Mouse (Mus musculus) C2C12 (cell line): ENCODE data around the gene Bpifb3. TPM values are rescaled to one million over a fixed set of nuclear protein-coding genes. Genes with fewer than 3 reads are reported as not detected.

Source experiments
- H3K27me3 ChIP-seq: one replicate; pipeline ENCODE4 v1.6.1; 2011; ENCODE audit not compliant: control insufficient read depth, insufficient read depth, insufficient read length
- H3K36me3 ChIP-seq: one replicate; pipeline ENCODE4 v1.6.1; 2011; ENCODE audit not compliant: control insufficient read depth, insufficient read depth
- H3K4me3 ChIP-seq: one replicate; pipeline ENCODE4 v1.5.1; 2011; ENCODE audit warnings: mild to moderate bottlenecking, control low read depth; ENCODE audit not compliant: poor library complexity, insufficient read depth, severe bottlenecking
- H3K79me2 ChIP-seq: one replicate; pipeline ENCODE4 v1.6.1; 2011; ENCODE audit not compliant: control insufficient read depth, insufficient read depth
- H3K79me3 ChIP-seq: one replicate; pipeline ENCODE4 v1.6.1; 2011; ENCODE audit warnings: low read depth, control low read depth
- H3ac ChIP-seq: one replicate; pipeline ENCODE3; 2011; ENCODE audit warnings: low read depth; ENCODE audit not compliant: control insufficient read depth, insufficient read length
- CEBPB ChIP-seq: IDR thresholded peaks from one replicate; pipeline ENCODE4 v1.6.1; 2011; ENCODE audit warnings: low read depth, mild to moderate bottlenecking, control low read depth, moderate library complexity
- CTCF ChIP-seq: IDR thresholded peaks from one replicate; pipeline ENCODE4 v1.5.1; 2011; ENCODE audit not compliant: control insufficient read depth, insufficient read depth, insufficient read length
- FOSL1 ChIP-seq: IDR thresholded peaks from one replicate; pipeline ENCODE4 v1.8.0; 2011; ENCODE audit warnings: mild to moderate bottlenecking, low read length; ENCODE audit not compliant: poor library complexity, insufficient read depth, severe bottlenecking
- MAX ChIP-seq: IDR thresholded peaks from one replicate; pipeline ENCODE4 v1.6.1; 2011; ENCODE audit warnings: mild to moderate bottlenecking, control low read depth
- MYOD1 ChIP-seq: IDR thresholded peaks from one replicate; pipeline ENCODE4 v1.6.1; 2011; ENCODE audit warnings: low read depth; ENCODE audit not compliant: control insufficient read depth, insufficient read length
- MYOG ChIP-seq: IDR thresholded peaks from one replicate; pipeline ENCODE4 v1.6.1; 2011; ENCODE audit not compliant: control insufficient read depth, insufficient read length; ENCODE audit errors: extremely low read depth
- USF1 ChIP-seq: IDR thresholded peaks from one replicate; pipeline ENCODE4 v1.6.1; 2011; ENCODE audit warnings: low read depth, mild to moderate bottlenecking, control low read depth, moderate library complexity
- polyA plus RNA-seq: library from polyadenylated mRNA; unstranded; fragments of >200 nt; fragmentation: generic; extraction: Trizol; gene quantifications from one replicate; pipeline ENCODE4 v1.2.1, GENCODE M21; 2012; ENCODE audit warnings: missing spikeins

The Bpifb3 gene
- polyA plus RNA-seq, 1 experiment, result not detected

DNA sequence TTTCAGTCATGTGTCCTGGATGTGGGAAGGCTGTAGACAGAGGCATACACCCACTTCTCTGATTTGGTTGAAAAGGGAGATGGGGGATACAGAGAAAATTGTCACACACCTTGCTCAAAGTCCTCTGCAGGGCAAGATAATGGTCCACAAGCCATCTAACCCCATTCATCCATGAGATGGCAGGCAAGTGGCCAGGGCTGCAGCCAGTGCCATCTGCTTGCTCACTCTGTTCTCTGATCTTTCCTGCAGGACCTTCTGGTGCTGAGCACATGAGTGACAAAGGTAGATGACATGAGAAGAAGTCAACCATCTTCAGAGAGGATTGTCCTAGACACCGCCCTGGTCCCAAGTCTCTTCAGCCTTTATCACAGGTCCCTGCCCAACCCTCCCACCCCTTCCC, 45.3 kb downstream of the Bpifb3 start:
- Histone ChIP-seq H3K79me2 (no peaks in the 10 kb centered on the region), H3K27me3 (no peaks in the 10 kb centered on the region), H3K36me3 (no peaks in the 10 kb centered on the region), H3K79me3 (no peaks in the 10 kb centered on the region), H3ac (no peak overlapping the region), H3K4me3 (no peak overlapping the region)
- TF ChIP-seq CTCF (no peak), MAX (no peak), MYOG (no peak), CEBPB (no peak), FOSL1 (no peak), USF1 (no peak), MYOD1 (no peak)

- TF ChIP-seq CEBPB (no peak), USF1 (no peak), MYOD1 (no peak), FOSL1 (no peak), MYOG (no peak), MAX (no peak), CTCF (no peak)
- Histone ChIP-seq H3ac (no peak overlapping the region), H3K79me2 (no peaks in the 10 kb centered on the region), H3K36me3 (no peaks in the 10 kb centered on the region), H3K27me3 (no peaks in the 10 kb centered on the region), H3K4me3 (no peak overlapping the region), H3K79me3 (no peaks in the 10 kb centered on the region)
Observed at GRCm38 (mm10) chr2:153970221-153970620, 52.2 kb downstream of the Bpifb3 start.

GRCm38 (mm10) chr2:153974582-153974981, 56.6 kb downstream of the Bpifb3 start, which contains the start of gene Bpifa6:
Gene Bpifa6, plus strand, starts transcription at chr2:153974945.
- Histone ChIP-seq H3K4me3 (no peak within 1 kb of the TSS), H3ac (no peak within 1 kb of the TSS), H3K27me3 (no peaks in the 10 kb centered on the region), H3K79me3 (no peaks in the 10 kb centered on the region), H3K79me2 (no peaks in the 10 kb centered on the region), H3K36me3 (no peaks in the 10 kb centered on the region)
- no peak for TF ChIP-seq MYOD1
- no peak for TF ChIP-seq MAX
- TF ChIP-seq CTCF, result no peak
- no peak for TF ChIP-seq CEBPB
- no peak for TF ChIP-seq USF1
- no peak for TF ChIP-seq MYOG
- no peak for TF ChIP-seq FOSL1

Other genes with a start within 250 kb of the Bpifb3 start
- not detected for gene Dnmt3c, start 221.6 kb upstream of the Bpifb3 start, polyA plus RNA-seq
- 62.0 TPM for gene Mapre1, start 177.0 kb upstream of the Bpifb3 start, polyA plus RNA-seq
- gene Efcab8, start 138.3 kb upstream of the Bpifb3 start, polyA plus RNA-seq, result 0.01 TPM
- not detected for gene Sun5, start 47.1 kb upstream of the Bpifb3 start, polyA plus RNA-seq
- gene Bpifb2, start 43.2 kb upstream of the Bpifb3 start, polyA plus RNA-seq, result not detected
- not detected for gene Bpifb6, start 17.8 kb upstream of the Bpifb3 start, polyA plus RNA-seq
- gene Bpifb4, start 20.0 kb downstream of the Bpifb3 start, polyA plus RNA-seq, result 0.04 TPM
- not detected for gene Bpifa6, start 56.7 kb downstream of the Bpifb3 start, polyA plus RNA-seq
- not detected for gene Bpifa2, start 90.0 kb downstream of the Bpifb3 start, polyA plus RNA-seq
- gene Bpifa3, start 212.1 kb downstream of the Bpifb3 start, polyA plus RNA-seq, result not detected
- not detected for gene Bpifa1, start 224.7 kb downstream of the Bpifb3 start, polyA plus RNA-seq
- gene Bpifa5, start 244.4 kb downstream of the Bpifb3 start, polyA plus RNA-seq, result not detected